Mouse (Mus musculus): ENCODE measurements at regions not wholly inside any gene's neighbourhood (a gene's known extent, or its start where the extent isn't known, plus 50 kb on each side); places are given as distances from the start of the nearest gene placed in this dataset.

- Histone ChIP-seq H3K79me2 (ENCODE audit: control insufficient read depth, insufficient read depth) (no peaks in the 10 kb centered on the region), H3ac (ENCODE audit: control insufficient read depth, insufficient read length) (no peak overlapping the region), H3K4me3 (no peak overlapping the region), H3K36me3 (ENCODE audit: control insufficient read depth, insufficient read depth) (no peaks in the 10 kb centered on the region), H3K4me2 (ENCODE audit: low read depth) (no peak overlapping the region), H3K27me3 (ENCODE audit: control insufficient read depth, insufficient read depth, insufficient read length) (no peaks in the 10 kb centered on the region)
- TF ChIP-seq MYOG (IDR thresholded peaks at IDR 0.05; ENCODE audit: control insufficient read depth in 1 of 3, insufficient read depth in 1 of 3, insufficient read length in 2 of 3, low read depth in 2 of 3) (no peak), POLR2A (IDR thresholded peaks at IDR 0.05; ENCODE audit: insufficient read length, low read depth) (no peak), SRF (IDR thresholded peaks at IDR 0.05; ENCODE audit: control insufficient read depth, insufficient read length, low read depth) (no peak), MAX (IDR thresholded peaks at IDR 0.05; ENCODE audit: low read depth) (no peak), CEBPB (IDR thresholded peaks at IDR 0.05; ENCODE audit: insufficient read depth, poor library complexity, severe bottlenecking) (no peak), POLR2AphosphoS2 (IDR thresholded peaks at IDR 0.05; ENCODE audit: insufficient read length, low read depth) (no peak), MYOD1 (IDR thresholded peaks at IDR 0.05; ENCODE audit: control insufficient read depth in 1 of 3, insufficient read length in 2 of 3, low read depth in 2 of 3) (no peak), TCF3 (IDR thresholded peaks at IDR 0.05; ENCODE audit: insufficient read length, low read depth) (no peak), REST (IDR thresholded peaks at IDR 0.05; ENCODE audit: insufficient read depth, insufficient read length) (no peak)
These were observed 961.3 kb downstream of the Slc22a22 start for GRCm38 (mm10) chr15:56516095-56516494.

- Histone ChIP-seq H3K79me2 (ENCODE audit: control insufficient read depth, insufficient read depth) (no peaks in the 10 kb centered on the region), H3K4me2 (ENCODE audit: low read depth) (no peak overlapping the region), H3K4me3 (no peak overlapping the region), H3ac (ENCODE audit: control insufficient read depth, insufficient read length) (no peak overlapping the region), H3K27me3 (ENCODE audit: control insufficient read depth, insufficient read depth, insufficient read length) (no peaks in the 10 kb centered on the region), H3K36me3 (ENCODE audit: control insufficient read depth, insufficient read depth) (no peaks in the 10 kb centered on the region)
- TF ChIP-seq CEBPB (IDR thresholded peaks at IDR 0.05; ENCODE audit: insufficient read depth, poor library complexity, severe bottlenecking) (no peak), MYOG (IDR thresholded peaks at IDR 0.05; ENCODE audit: control insufficient read depth in 1 of 3, insufficient read depth in 1 of 3, insufficient read length in 2 of 3, low read depth in 2 of 3) (no peak), REST (IDR thresholded peaks at IDR 0.05; ENCODE audit: insufficient read depth, insufficient read length) (no peak), POLR2AphosphoS2 (IDR thresholded peaks at IDR 0.05; ENCODE audit: insufficient read length, low read depth) (no peak), TCF3 (IDR thresholded peaks at IDR 0.05; ENCODE audit: insufficient read length, low read depth) (no peak), USF1 (IDR thresholded peaks at IDR 0.05; ENCODE audit: low read depth) (no peak), MAX (IDR thresholded peaks at IDR 0.05; ENCODE audit: low read depth) (no peak), E2F4 (IDR thresholded peaks at IDR 0.05; ENCODE audit: insufficient read depth) (no peak), TCF12 (IDR thresholded peaks at IDR 0.05; ENCODE audit: insufficient read depth, poor library complexity, severe bottlenecking) (no peak), SRF (IDR thresholded peaks at IDR 0.05; ENCODE audit: control insufficient read depth, insufficient read length, low read depth) (no peak), POLR2A (IDR thresholded peaks at IDR 0.05; ENCODE audit: insufficient read length, low read depth) (no peak), MYOD1 (IDR thresholded peaks at IDR 0.05; ENCODE audit: control insufficient read depth in 1 of 3, insufficient read length in 2 of 3, low read depth in 2 of 3) (no peak)
These were observed 978.7 kb downstream of the Slc22a22 start for GRCm38 (mm10) chr15:56498774-56499173.

- H3ac ChIP-seq (ENCODE audit: control insufficient read depth, insufficient read length), result no peak overlapping the region
- no peak overlapping the region for H3K4me2 ChIP-seq (ENCODE audit: low read depth)
- no peak for TF ChIP-seq TCF3 (IDR thresholded peaks at IDR 0.05; ENCODE audit: insufficient read length, low read depth)
- TF ChIP-seq CEBPB (IDR thresholded peaks at IDR 0.05; ENCODE audit: insufficient read depth, poor library complexity, severe bottlenecking), result 0 out of 2 replicates have a peak, but pooled peaks have one; percentile 20
- no peaks in the 10 kb centered on the region for H3K27me3 ChIP-seq (ENCODE audit: control insufficient read depth, insufficient read depth, insufficient read length)
- H3K79me2 ChIP-seq (ENCODE audit: control insufficient read depth, insufficient read depth), result no peaks in the 10 kb centered on the region
- H3K4me3 ChIP-seq, result no peak overlapping the region
- no peaks in the 10 kb centered on the region for H3K36me3 ChIP-seq (ENCODE audit: control insufficient read depth, insufficient read depth)
These were observed 979.7 kb downstream of the Slc22a22 start for GRCm38 (mm10) chr15:56497757-56498156.

GRCm38 (mm10) chr15:56496355-56496754 lies 981.1 kb downstream of the Slc22a22 start:
- H3K79me2 ChIP-seq (ENCODE audit: control insufficient read depth, insufficient read depth), result no peaks in the 10 kb centered on the region
- H3K4me3 ChIP-seq, result no peak overlapping the region
- no peaks in the 10 kb centered on the region for H3K27me3 ChIP-seq (ENCODE audit: control insufficient read depth, insufficient read depth, insufficient read length)
- H3ac ChIP-seq (ENCODE audit: control insufficient read depth, insufficient read length), result no peak overlapping the region
- TF ChIP-seq CEBPB (IDR thresholded peaks at IDR 0.05; ENCODE audit: insufficient read depth, poor library complexity, severe bottlenecking) (no peak), TCF12 (IDR thresholded peaks at IDR 0.05; ENCODE audit: insufficient read depth, poor library complexity, severe bottlenecking) (no peak), E2F4 (IDR thresholded peaks at IDR 0.05; ENCODE audit: insufficient read depth) (no peak), POLR2AphosphoS2 (IDR thresholded peaks at IDR 0.05; ENCODE audit: insufficient read length, low read depth) (no peak), REST (IDR thresholded peaks at IDR 0.05; ENCODE audit: insufficient read depth, insufficient read length) (no peak), TCF3 (IDR thresholded peaks at IDR 0.05; ENCODE audit: insufficient read length, low read depth) (no peak), USF1 (IDR thresholded peaks at IDR 0.05; ENCODE audit: low read depth) (no peak), POLR2A (IDR thresholded peaks at IDR 0.05; ENCODE audit: insufficient read length, low read depth) (no peak), MYOD1 (IDR thresholded peaks at IDR 0.05; ENCODE audit: control insufficient read depth in 1 of 3, insufficient read length in 2 of 3, low read depth in 2 of 3) (no peak), MYOG (IDR thresholded peaks at IDR 0.05; ENCODE audit: control insufficient read depth in 1 of 3, insufficient read depth in 1 of 3, insufficient read length in 2 of 3, low read depth in 2 of 3) (no peak), SRF (IDR thresholded peaks at IDR 0.05; ENCODE audit: control insufficient read depth, insufficient read length, low read depth) (no peak), MAX (IDR thresholded peaks at IDR 0.05; ENCODE audit: low read depth) (no peak)
- no peaks in the 10 kb centered on the region for H3K36me3 ChIP-seq (ENCODE audit: control insufficient read depth, insufficient read depth)
- no peak overlapping the region for H3K4me2 ChIP-seq (ENCODE audit: low read depth)

GRCm38 (mm10) chr15:56485931-56486330 lies 991.5 kb downstream of the Slc22a22 start:
- no peak for TF ChIP-seq SRF (IDR thresholded peaks at IDR 0.05; ENCODE audit: control insufficient read depth, insufficient read length, low read depth)
- no peak for TF ChIP-seq MYOD1 (IDR thresholded peaks at IDR 0.05; ENCODE audit: control insufficient read depth in 1 of 3, insufficient read length in 2 of 3, low read depth in 2 of 3)
- TF ChIP-seq CEBPB (IDR thresholded peaks at IDR 0.05; ENCODE audit: insufficient read depth, poor library complexity, severe bottlenecking), result no peak
- no peak for TF ChIP-seq MAX (IDR thresholded peaks at IDR 0.05; ENCODE audit: low read depth)
- TF ChIP-seq TCF12 (IDR thresholded peaks at IDR 0.05; ENCODE audit: insufficient read depth, poor library complexity, severe bottlenecking), result no peak
- no peak for TF ChIP-seq TCF3 (IDR thresholded peaks at IDR 0.05; ENCODE audit: insufficient read length, low read depth)
- Histone ChIP-seq H3K4me3 (no peak overlapping the region), H3K36me3 (ENCODE audit: control insufficient read depth, insufficient read depth) (no peaks in the 10 kb centered on the region), H3K27me3 (ENCODE audit: control insufficient read depth, insufficient read depth, insufficient read length) (no peaks in the 10 kb centered on the region), H3K79me2 (ENCODE audit: control insufficient read depth, insufficient read depth) (no peaks in the 10 kb centered on the region), H3K4me2 (ENCODE audit: low read depth) (peak overlapping the region; percentile 5), H3ac (ENCODE audit: control insufficient read depth, insufficient read length) (no peak overlapping the region)
